Mouse (Mus musculus) fat pad, adult 2 months (tissue): ENCODE results near the gene Dap.

Experiments used
- DNase-seq: peaks from one replicate; pipeline ENCODE4 v3.0.0-alpha.2; 2011; ENCODE audit warnings: low read depth, low spot score; ENCODE audit errors: extremely low read depth

Gene Dap

GRCm38 (mm10) chr15:31237368-31237767 is 13.3 kb downstream of the Dap start:
- DNase-seq: no peak

GRCm38 (mm10) chr15:31237898-31238297 is 13.8 kb downstream of the Dap start:
- no peak for DNase-seq

GRCm38 (mm10) chr15:31238611-31239010 is 14.5 kb downstream of the Dap start:
- no peak for DNase-seq

- DNase-seq: no peak
Measured at GRCm38 (mm10) chr15:31239713-31240112, 15.6 kb downstream of the Dap start.

- no peak for DNase-seq
Measured at GRCm38 (mm10) chr15:31240181-31240580, 16.1 kb downstream of the Dap start.

- DNase-seq: no peak
Measured at GRCm38 (mm10) chr15:31243260-31243659, 19.1 kb downstream of the Dap start.

- no peak for DNase-seq
Measured at GRCm38 (mm10) chr15:31244696-31245445, 20.8 kb downstream of the Dap start.

- no peak for DNase-seq
Measured at GRCm38 (mm10) chr15:31245934-31246333, 21.8 kb downstream of the Dap start.

GRCm38 (mm10) chr15:31247035-31247434 is 22.9 kb downstream of the Dap start:
- DNase-seq: no peak

- DNase-seq: no peak
Measured at GRCm38 (mm10) chr15:31248882-31249281, 24.8 kb downstream of the Dap start.

GRCm38 (mm10) chr15:31250027-31250426 is 25.9 kb downstream of the Dap start:
- no peak for DNase-seq

- no peak for DNase-seq
Measured at GRCm38 (mm10) chr15:31250676-31251075, 26.6 kb downstream of the Dap start.

- DNase-seq: no peak
Measured at GRCm38 (mm10) chr15:31251189-31251588, 27.1 kb downstream of the Dap start.

GRCm38 (mm10) chr15:31252590-31253311 is 28.6 kb downstream of the Dap start:
- no peak for DNase-seq

GRCm38 (mm10) chr15:31253380-31253779 is 29.3 kb downstream of the Dap start:
- no peak for DNase-seq

GRCm38 (mm10) chr15:31253963-31254362 is 29.8 kb downstream of the Dap start:
- no peak for DNase-seq

GRCm38 (mm10) chr15:31254939-31255535 is 30.9 kb downstream of the Dap start:
- no peak for DNase-seq

- peak; percentile 26 for DNase-seq
Measured at GRCm38 (mm10) chr15:31255762-31256161, 31.6 kb downstream of the Dap start.

GRCm38 (mm10) chr15:31257329-31257728 is 33.2 kb downstream of the Dap start:
- no peak for DNase-seq

- DNase-seq: no peak
Measured at GRCm38 (mm10) chr15:31258029-31258692, 34.0 kb downstream of the Dap start.

GRCm38 (mm10) chr15:31258693-31259439 is 34.8 kb downstream of the Dap start:
- DNase-seq: no peak
